Comparison of ENCODE assay signal across 24 mouse cellular contexts in the genomic region with DNA sequence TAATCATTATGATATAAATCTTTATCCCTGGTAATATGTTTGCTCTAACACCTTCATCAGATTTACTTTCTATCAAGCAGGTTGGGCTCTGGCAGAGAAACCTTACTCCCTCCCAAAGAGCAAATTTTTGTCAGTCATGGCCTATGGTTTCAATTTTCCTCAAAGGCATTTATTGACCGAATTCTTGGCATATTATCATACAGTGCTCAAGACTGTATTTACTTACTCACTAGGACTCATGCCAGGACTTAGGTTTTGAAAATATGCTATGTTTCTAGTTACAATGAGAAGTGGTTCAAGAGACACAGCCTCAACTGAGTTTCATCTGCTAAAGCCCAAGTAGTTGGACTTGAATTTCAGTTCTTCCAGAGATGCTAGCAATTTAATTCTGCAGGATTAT.
DNase-seq lines count a peak whose midpoint lies in the region; ATAC-seq and TF ChIP-seq lines count a peak whose summit lies in the region.
"Had no signal": no experiment of that assay in that cellular context is flagged by ENCODE, and none has a peak within 500 bp of the region (broad histone marks: within the 10 kb centered on the region; RNA-seq: fewer than 3 reads in every experiment).

No protein-coding gene starts in this region.

- H3K4me3 ChIP-seq in limb, embryonic 13.5 days, result no peak overlapping the region
- no peak overlapping the region for H3K4me3 ChIP-seq in limb, embryonic 10.5 days
- no peak overlapping the region for H3K4me3 ChIP-seq in lung, postnatal 0 days (ENCODE audit: low read depth, low read length)
- H3K4me3 ChIP-seq: embryonic facial prominence, embryonic 12.5 days; gastrocnemius, adult 2 months; heart, embryonic 12.5 days; hindbrain, embryonic 10.5 days had no signal

- H3K27ac ChIP-seq in limb, embryonic 13.5 days, result no peak overlapping the region
- H3K27ac ChIP-seq in limb, embryonic 10.5 days, result no peak overlapping the region
- H3K27ac ChIP-seq in lung, postnatal 0 days (ENCODE audit: low read length), result no peak overlapping the region
- H3K27ac ChIP-seq: embryonic facial prominence, embryonic 12.5 days; gastrocnemius, adult 2 months; hindbrain, embryonic 10.5 days; hindbrain, embryonic 14.5 days had no signal

- no peak overlapping the region for H3K9ac ChIP-seq in limb, embryonic 13.5 days
- no peak overlapping the region for H3K9ac ChIP-seq in lung, postnatal 0 days (replicated peaks; ENCODE audit: low read depth)
- H3K9ac ChIP-seq: embryonic facial prominence, embryonic 12.5 days; heart, embryonic 12.5 days; hindbrain, embryonic 14.5 days had no signal

- TF ChIP-seq EP300 in lung, postnatal 0 days (IDR thresholded peaks at IDR 0.05), result no peak

- no peaks in the 10 kb centered on the region for H3K36me3 ChIP-seq in limb, embryonic 13.5 days
- no peaks in the 10 kb centered on the region for H3K36me3 ChIP-seq in limb, embryonic 10.5 days
- H3K36me3 ChIP-seq in lung, postnatal 0 days (ENCODE audit: insufficient read depth, low read length), result no peaks in the 10 kb centered on the region
- H3K36me3 ChIP-seq: embryonic facial prominence, embryonic 12.5 days; G1E; heart, embryonic 12.5 days; hindbrain, embryonic 10.5 days had no signal

- no peak for DNase-seq in limb, embryonic 10.5 days (ENCODE audit: low spot score)
- DNase-seq in lung, postnatal 0 days (ENCODE audit: low spot score), result peak; percentile 51
- DNase-seq in lung, postnatal 25 days (ENCODE audit: low spot score), result no peak
- peak; percentile 2 for DNase-seq in adipocyte (ENCODE audit: low spot score)
- no peak for DNase-seq in spleen, postnatal 14 days (ENCODE audit: low spot score in 2 of 2)
- no peak for DNase-seq in cerebellum, adult 9-10 months
- DNase-seq: adrenal gland, adult 2 months; adrenal gland, postnatal 25 days; B cell, adult 2 months; cerebellum, adult 2 months; cerebellum, postnatal 14 days; embryo, embryonic 11 days; gastrocnemius, adult 2 months; gastrocnemius, postnatal 25 days had no signal

- H3K9me3 ChIP-seq in limb, embryonic 13.5 days, result no peaks in the 10 kb centered on the region
- H3K9me3 ChIP-seq in limb, embryonic 10.5 days (replicated peaks), result no peaks in the 10 kb centered on the region
- H3K9me3 ChIP-seq in lung, postnatal 0 days (ENCODE audit: low read length), result no peaks in the 10 kb centered on the region
- H3K9me3 ChIP-seq: embryonic facial prominence, embryonic 12.5 days; G1E; heart, embryonic 12.5 days had no signal

- 43% methylated on average over 1 of the region's 1 CpGs for WGBS in limb, embryonic 13.5 days
- WGBS in limb, embryonic 10.5 days, result 92% methylated on average over 1 of the region's 1 CpGs
- whole genome bisulfite sequencing in lung, postnatal 0 days, result 35% methylated on average over 1 of the region's 1 CpGs

- H3K27me3 ChIP-seq in limb, embryonic 13.5 days, result no peaks in the 10 kb centered on the region
- H3K27me3 ChIP-seq in limb, embryonic 10.5 days (ENCODE audit: low read depth, poor library complexity, severe bottlenecking), result no peaks in the 10 kb centered on the region
- no peaks in the 10 kb centered on the region for H3K27me3 ChIP-seq in lung, postnatal 0 days (replicated peaks; ENCODE audit: insufficient read depth, low read length)
- H3K27me3 ChIP-seq: embryonic facial prominence, embryonic 12.5 days; heart, embryonic 12.5 days; Patski had no signal

- no peak for TF ChIP-seq CTCF in lung, postnatal 0 days (IDR thresholded peaks at IDR 0.05)

- ATAC-seq in limb, embryonic 13.5 days (ENCODE audit: low FRiP score, low read depth), result peak; percentile 67; the same call in 1 of the 2 replicates
- no peak for ATAC-seq in lung, postnatal 0 days
- ATAC-seq: activated CD4-positive, CD25-positive, alpha-beta regulatory T cell, adult 4 months; CD4-positive, CD25-positive, alpha-beta regulatory T cell, adult 4 months; forebrain, embryonic 14.5 days; Patski had no signal

- no peak overlapping the region for H3K4me2 ChIP-seq in limb, embryonic 13.5 days (replicated peaks)
- H3K4me2 ChIP-seq in lung, postnatal 0 days (replicated peaks; ENCODE audit: low read depth, low read length), result no peak overlapping the region
- H3K4me2 ChIP-seq: embryonic facial prominence, embryonic 12.5 days; heart, embryonic 12.5 days; hindbrain, embryonic 14.5 days had no signal

- peaks cover 15% of the 10 kb centered on the region for H3K4me1 ChIP-seq in limb, embryonic 13.5 days
- no peaks in the 10 kb centered on the region for H3K4me1 ChIP-seq in limb, embryonic 10.5 days
- no peaks in the 10 kb centered on the region for H3K4me1 ChIP-seq in lung, postnatal 0 days (ENCODE audit: insufficient read depth, low read depth, low read length)
- H3K4me1 ChIP-seq: embryonic facial prominence, embryonic 12.5 days; heart, embryonic 12.5 days; hindbrain, embryonic 10.5 days had no signal

Comparison
In these comparisons a context has a peak if more than half of its experiments do, and no peak if none do; other contexts are left out.
1. DNase-seq: peak in lung, postnatal 0 days (single experiment) and adipocyte (single experiment); none in limb, embryonic 10.5 days (single experiment), lung, postnatal 25 days (single experiment), spleen, postnatal 14 days (0 of 2) and cerebellum, adult 9-10 months (single experiment).